Mouse (Mus musculus) spleen, postnatal 4 days (tissue): Measurements from ENCODE around the gene Arhgap18.

Source experiments
- DNase-seq, 2 experiments: peaks; one replicate each; pipeline ENCODE4 v3.0.0; 2022; ENCODE audit warnings: low spot score in 2 of 2

The Arhgap18 gene

GRCm38 (mm10) chr10:26832068-26832467, 78.8 kb downstream of the Arhgap18 start:
- DNase-seq: no peak

GRCm38 (mm10) chr10:26832669-26833249, 79.5 kb downstream of the Arhgap18 start:
- no peak for DNase-seq

- DNase-seq: no peak
These were observed 80.2 kb downstream of the Arhgap18 start for GRCm38 (mm10) chr10:26833393-26833792.

GRCm38 (mm10) chr10:26849311-26849710, 96.1 kb downstream of the Arhgap18 start:
- no peak for DNase-seq

GRCm38 (mm10) chr10:26849854-26850253, 96.6 kb downstream of the Arhgap18 start:
- DNase-seq: no peak

- DNase-seq: no peak
These were observed 101.4 kb downstream of the Arhgap18 start for GRCm38 (mm10) chr10:26854556-26855100.

GRCm38 (mm10) chr10:26855851-26856535, 102.8 kb downstream of the Arhgap18 start:
- no peak for DNase-seq

GRCm38 (mm10) chr10:26857583-26857982, 104.4 kb downstream of the Arhgap18 start:
- DNase-seq: no peak

GRCm38 (mm10) chr10:26858537-26858936, 105.3 kb downstream of the Arhgap18 start:
- no peak for DNase-seq

GRCm38 (mm10) chr10:26861231-26861630, 108.0 kb downstream of the Arhgap18 start:
- DNase-seq: no peak

GRCm38 (mm10) chr10:26862207-26862606, 109.0 kb downstream of the Arhgap18 start:
- DNase-seq: no peak

- no peak for DNase-seq
These were observed 110.8 kb downstream of the Arhgap18 start for GRCm38 (mm10) chr10:26863982-26864381.

GRCm38 (mm10) chr10:26870802-26871201, 117.6 kb downstream of the Arhgap18 start:
- no peak for DNase-seq

- DNase-seq: no peak
These were observed 124.1 kb downstream of the Arhgap18 start for GRCm38 (mm10) chr10:26877309-26877708.

GRCm38 (mm10) chr10:26878924-26879600, 125.8 kb downstream of the Arhgap18 start:
- no peak for DNase-seq

- DNase-seq: no peak
These were observed 131.7 kb downstream of the Arhgap18 start for GRCm38 (mm10) chr10:26884949-26885348.

- DNase-seq: no peak
These were observed 136.0 kb downstream of the Arhgap18 start for GRCm38 (mm10) chr10:26889226-26889625.

GRCm38 (mm10) chr10:26889754-26890153, 136.5 kb downstream of the Arhgap18 start:
- no peak for DNase-seq

- DNase-seq: peak; percentile 44 to 73
These were observed 137.2 kb downstream of the Arhgap18 start for GRCm38 (mm10) chr10:26890269-26890955.

- no peak for DNase-seq
These were observed 139.9 kb downstream of the Arhgap18 start for GRCm38 (mm10) chr10:26893091-26893490.

- DNase-seq: no peak
These were observed 142.5 kb downstream of the Arhgap18 start for GRCm38 (mm10) chr10:26895726-26896125.

GRCm38 (mm10) chr10:26900426-26900825, 147.2 kb downstream of the Arhgap18 start:
- no peak for DNase-seq
